Mouse (Mus musculus) forebrain, embryonic 12.5 days (tissue): ENCODE measurements at regions not wholly inside any gene's neighbourhood (a gene's known extent, or its start where the extent isn't known, plus 50 kb on each side); places are given as distances from the start of the nearest gene placed in this dataset.
A peak's percentile ranks its signal among the peaks of the same experiment; 100 is the strongest.

Experiments
- ATAC-seq: fragments of 200-750 bp; cut with Nextera tagmentation; 2 replicates; pipeline ENCODE4 v1.8.0; 2017; ENCODE audit warnings: moderate TSS enrichment; ENCODE audit not compliant: low FRiP score
- H3K27ac ChIP-seq: fragments of 300-500 bp; sonication (generic); 2 replicates; pipeline ENCODE4 v1.5.1; 2016; ENCODE audit warnings: mild to moderate bottlenecking
- H3K27me3 ChIP-seq: fragments of 300-500 bp; sonication (generic); 2 replicates; pipeline ENCODE4 v1.6.1; 2016; ENCODE audit warnings: mild to moderate bottlenecking
- H3K36me3 ChIP-seq: fragments of 300-500 bp; sonication (generic); replicated peaks from 2 replicates; pipeline ENCODE4 v1.6.1; 2016; ENCODE audit warnings: mild to moderate bottlenecking
- H3K4me1 ChIP-seq: fragments of 300-500 bp; sonication (generic); 2 replicates; pipeline ENCODE4 v1.6.1; 2016
- H3K4me2 ChIP-seq: fragments of 300-500 bp; sonication (generic); 2 replicates; pipeline ENCODE4 v1.6.1; 2016; ENCODE audit warnings: mild to moderate bottlenecking, moderate library complexity
- H3K4me3 ChIP-seq: fragments of 300-500 bp; sonication (generic); replicated peaks from 2 replicates; pipeline ENCODE4 v1.5.1; 2016; ENCODE audit warnings: mild to moderate bottlenecking
- H3K9ac ChIP-seq: fragments of 300-500 bp; sonication (generic); 2 replicates; pipeline ENCODE4 v1.6.1; 2016; ENCODE audit warnings: mild to moderate bottlenecking
- H3K9me3 ChIP-seq: fragments of 300-500 bp; sonication (generic); 2 replicates; pipeline ENCODE4 v1.6.1; 2016
- WGBS: fragments of 180-500 bp; shearing (Covaris S2); methylation state at CpG from one replicate; pipeline ENCODE4 v1.1.7; 2016; 5-methylcytosine and 5-hydroxymethylcytosine counted together

- Histone ChIP-seq H3K4me3 (no peak overlapping the region), H3K4me2 (no peak overlapping the region), H3K4me1 (peaks cover 43% of the 10 kb centered on the region), H3K9me3 (no peaks in the 10 kb centered on the region), H3K27me3 (no peaks in the 10 kb centered on the region), H3K36me3 (no peaks in the 10 kb centered on the region), H3K27ac (no peak overlapping the region), H3K9ac (no peak overlapping the region)
- no peak for ATAC-seq
- WGBS: 45% methylated on average over 11 of the region's 11 CpGs
Measured at GRCm38 (mm10) chr9:120679822-120680426, 108.7 kb downstream of the Rpl14 start.

GRCm38 (mm10) chr9:120681404-120681803, 110.2 kb downstream of the Rpl14 start:
- peaks cover 28% of the 10 kb centered on the region for H3K4me1 ChIP-seq
- no peak overlapping the region for H3K4me3 ChIP-seq
- no peaks in the 10 kb centered on the region for H3K36me3 ChIP-seq
- H3K9me3 ChIP-seq: no peaks in the 10 kb centered on the region
- H3K27me3 ChIP-seq: no peaks in the 10 kb centered on the region
- 19% methylated on average over 7 of the region's 7 CpGs for WGBS
- ATAC-seq: peak; percentile 51; the same call in 1 of the 2 replicates
- no peak overlapping the region for H3K4me2 ChIP-seq
- H3K9ac ChIP-seq: 0 out of 2 replicates have a peak overlapping the region, but pooled peaks have one; percentile 29
- no peak overlapping the region for H3K27ac ChIP-seq

GRCm38 (mm10) chr9:120685961-120686360, 114.7 kb downstream of the Rpl14 start:
- no peaks in the 10 kb centered on the region for H3K36me3 ChIP-seq
- H3K9me3 ChIP-seq: no peaks in the 10 kb centered on the region
- no peak overlapping the region for H3K27ac ChIP-seq
- 41% methylated on average over 6 of the region's 7 CpGs for WGBS
- no peak overlapping the region for H3K4me3 ChIP-seq
- no peak for ATAC-seq
- H3K4me1 ChIP-seq: peaks cover 28% of the 10 kb centered on the region
- H3K4me2 ChIP-seq: no peak overlapping the region
- H3K9ac ChIP-seq: no peak overlapping the region
- H3K27me3 ChIP-seq: no peaks in the 10 kb centered on the region

- Histone ChIP-seq H3K9ac (no peak overlapping the region), H3K4me2 (no peak overlapping the region), H3K4me1 (peaks cover 41% of the 10 kb centered on the region), H3K4me3 (no peak overlapping the region), H3K9me3 (no peaks in the 10 kb centered on the region), H3K27me3 (0 out of 2 replicates have a peak, but pooled peaks cover 3% of the 10 kb centered on the region), H3K27ac (no peak overlapping the region), H3K36me3 (no peaks in the 10 kb centered on the region)
- ATAC-seq: no peak
- 58% methylated on average over 11 of the region's 11 CpGs for WGBS
Measured at GRCm38 (mm10) chr9:120689025-120689424, 117.8 kb downstream of the Rpl14 start.

- 0 out of 2 replicates have a peak, but pooled peaks cover 3% of the 10 kb centered on the region for H3K27me3 ChIP-seq
- no peaks in the 10 kb centered on the region for H3K9me3 ChIP-seq
- 0 out of 2 replicates have a peak overlapping the region, but pooled peaks have one; percentile 17 for H3K9ac ChIP-seq
- H3K27ac ChIP-seq: peak overlapping the region; percentile 89
- no peak for ATAC-seq
- H3K4me3 ChIP-seq: no peak overlapping the region
- no peaks in the 10 kb centered on the region for H3K36me3 ChIP-seq
- H3K4me2 ChIP-seq: no peak overlapping the region; the same call in 1 of the 2 replicates
- H3K4me1 ChIP-seq: peaks cover 41% of the 10 kb centered on the region
- 34% methylated on average over 5 of the region's 5 CpGs for WGBS
Measured at GRCm38 (mm10) chr9:120690510-120690909, 119.3 kb downstream of the Rpl14 start.

- H3K4me2 ChIP-seq: peak overlapping the region; percentile 41
- peaks cover 41% of the 10 kb centered on the region for H3K4me1 ChIP-seq
- 4% methylated on average over 30 of the region's 30 CpGs for WGBS
- no peaks in the 10 kb centered on the region for H3K9me3 ChIP-seq
- 0 out of 2 replicates have a peak, but pooled peaks cover 3% of the 10 kb centered on the region for H3K27me3 ChIP-seq
- H3K36me3 ChIP-seq: no peaks in the 10 kb centered on the region
- ATAC-seq: peak; percentile 87
- 0 out of 2 replicates have a peak overlapping the region, but pooled peaks have one; percentile 34 for H3K9ac ChIP-seq
- H3K4me3 ChIP-seq: no peak overlapping the region
- peak overlapping the region; percentile 89 for H3K27ac ChIP-seq
Measured at GRCm38 (mm10) chr9:120690961-120691941, 120.0 kb downstream of the Rpl14 start.

- no peak overlapping the region for H3K4me3 ChIP-seq
- 0 out of 2 replicates have a peak overlapping the region, but pooled peaks have one; percentile 34 for H3K9ac ChIP-seq
- no peaks in the 10 kb centered on the region for H3K36me3 ChIP-seq
- peak overlapping the region; percentile 89 for H3K27ac ChIP-seq
- WGBS: 14% methylated on average over 13 of the region's 14 CpGs
- H3K9me3 ChIP-seq: no peaks in the 10 kb centered on the region
- ATAC-seq: peak; percentile 30
- H3K27me3 ChIP-seq: 0 out of 2 replicates have a peak, but pooled peaks cover 3% of the 10 kb centered on the region
- peaks cover 41% of the 10 kb centered on the region for H3K4me1 ChIP-seq
- H3K4me2 ChIP-seq: peak overlapping the region; percentile 41
Measured at GRCm38 (mm10) chr9:120691971-120692401, 120.7 kb downstream of the Rpl14 start.

GRCm38 (mm10) chr9:120694457-120694856, 123.2 kb downstream of the Rpl14 start:
- Histone ChIP-seq H3K27me3 (0 out of 2 replicates have a peak, but pooled peaks cover 3% of the 10 kb centered on the region), H3K4me1 (peaks cover 35% of the 10 kb centered on the region), H3K4me3 (no peak overlapping the region), H3K9me3 (no peaks in the 10 kb centered on the region), H3K36me3 (no peaks in the 10 kb centered on the region), H3K9ac (no peak overlapping the region), H3K27ac (no peak overlapping the region), H3K4me2 (no peak overlapping the region)
- 67% methylated on average over 5 of the region's 5 CpGs for WGBS
- ATAC-seq: no peak

GRCm38 (mm10) chr9:120695966-120696365, 124.7 kb downstream of the Rpl14 start:
- Histone ChIP-seq H3K4me3 (no peak overlapping the region), H3K9ac (no peak overlapping the region), H3K9me3 (no peaks in the 10 kb centered on the region), H3K4me1 (peaks cover 20% of the 10 kb centered on the region), H3K27ac (no peak overlapping the region), H3K27me3 (0 out of 2 replicates have a peak, but pooled peaks cover 3% of the 10 kb centered on the region), H3K36me3 (no peaks in the 10 kb centered on the region), H3K4me2 (no peak overlapping the region)
- 93% methylated on average over 10 of the region's 10 CpGs for WGBS
- ATAC-seq: no peak

GRCm38 (mm10) chr9:120697749-120698148, 126.5 kb downstream of the Rpl14 start:
- Histone ChIP-seq H3K9me3 (no peaks in the 10 kb centered on the region), H3K4me2 (no peak overlapping the region), H3K27ac (no peak overlapping the region), H3K27me3 (0 out of 2 replicates have a peak, but pooled peaks cover 3% of the 10 kb centered on the region), H3K36me3 (no peaks in the 10 kb centered on the region), H3K4me1 (peaks cover 4% of the 10 kb centered on the region), H3K4me3 (no peak overlapping the region), H3K9ac (no peak overlapping the region)
- WGBS: 87% methylated on average over 7 of the region's 7 CpGs
- no peak for ATAC-seq

GRCm38 (mm10) chr9:120699781-120700180, 128.5 kb downstream of the Rpl14 start:
- no peak overlapping the region for H3K27ac ChIP-seq
- no peaks in the 10 kb centered on the region for H3K36me3 ChIP-seq
- 91% methylated on average over 5 of the region's 5 CpGs for WGBS
- H3K4me3 ChIP-seq: no peak overlapping the region
- no peak overlapping the region for H3K9ac ChIP-seq
- H3K9me3 ChIP-seq: no peaks in the 10 kb centered on the region
- no peaks in the 10 kb centered on the region for H3K27me3 ChIP-seq
- peaks cover 10% of the 10 kb centered on the region for H3K4me1 ChIP-seq
- ATAC-seq: no peak
- no peak overlapping the region for H3K4me2 ChIP-seq

GRCm38 (mm10) chr9:120702836-120703235, 131.6 kb downstream of the Rpl14 start:
- Histone ChIP-seq H3K27me3 (no peaks in the 10 kb centered on the region), H3K4me2 (no peak overlapping the region), H3K27ac (peak overlapping the region; percentile 46; the same call in 1 of the 2 replicates), H3K9ac (no peak overlapping the region), H3K36me3 (no peaks in the 10 kb centered on the region), H3K9me3 (no peaks in the 10 kb centered on the region), H3K4me3 (no peak overlapping the region), H3K4me1 (peaks cover 16% of the 10 kb centered on the region)
- ATAC-seq: no peak
- WGBS: 75% methylated on average over 7 of the region's 7 CpGs
